Mouse (Mus musculus) lung, embryonic 15.5 days (tissue): ENCODE results near the gene Klrc2. TPM values are rescaled to one million over a fixed set of nuclear protein-coding genes. Genes with fewer than 3 reads are reported as not detected.
"Not testable (repeated sequence)": the region's sequence is repeated elsewhere in the genome, so short reads cannot be mapped to it uniquely, and the experiment has no call there.

ENCODE experiments used
- ATAC-seq: fragments of 200-750 bp; cut with Nextera tagmentation; 2 replicates; pipeline ENCODE4 v1.8.0; 2017; ENCODE audit warnings: moderate number of reproducible peaks, borderline replicate concordance; ENCODE audit not compliant: low FRiP score, low TSS enrichment; ENCODE audit errors: extremely low read depth
- H3K27ac ChIP-seq: fragments of 300-500 bp; sonication (generic); 2 replicates; pipeline ENCODE4 v1.5.1; 2015; ENCODE audit warnings: moderate library complexity, mild to moderate bottlenecking, inconsistent platforms
- H3K27me3 ChIP-seq: fragments of 300-500 bp; sonication (generic); 2 replicates; pipeline ENCODE4 v1.6.1; 2015; ENCODE audit warnings: inconsistent platforms
- H3K36me3 ChIP-seq: fragments of 300-500 bp; sonication (generic); 2 replicates; pipeline ENCODE4 v1.6.1; 2015; ENCODE audit warnings: inconsistent platforms
- H3K4me1 ChIP-seq: fragments of 300-500 bp; sonication (generic); 2 replicates; pipeline ENCODE4 v1.6.1; 2015; ENCODE audit warnings: inconsistent platforms
- H3K4me2 ChIP-seq: fragments of 300-500 bp; sonication (generic); 2 replicates; pipeline ENCODE4 v1.6.1; 2015; ENCODE audit warnings: inconsistent platforms, mild to moderate bottlenecking, moderate library complexity
- H3K4me3 ChIP-seq: fragments of 300-500 bp; sonication (generic); 2 replicates; pipeline ENCODE4 v1.5.1; 2015; ENCODE audit warnings: mild to moderate bottlenecking, inconsistent platforms
- H3K9ac ChIP-seq: fragments of 300-500 bp; sonication (generic); 2 replicates; pipeline ENCODE4 v1.6.1; 2015; ENCODE audit warnings: inconsistent platforms
- H3K9me3 ChIP-seq: fragments of 300-500 bp; sonication (generic); 2 replicates; pipeline ENCODE4 v1.6.1; 2016; ENCODE audit warnings: inconsistent platforms
- WGBS: fragments of 180-500 bp; shearing (Covaris S2); methylation state at CpG from one replicate; pipeline ENCODE4 v1.1.7; 2015; 5-methylcytosine and 5-hydroxymethylcytosine counted together
- microRNA-seq: library from miRNA; unstranded; fragments of <30 nt; microRNA quantifications from one replicate; pipeline ENCODE4, GENCODE M21; 2016
- polyA plus RNA-seq: library from polyadenylated mRNA; unstranded; fragments of >200 nt; fragmentation: Nextera tagmentation; extraction: Ambion mirVana; gene quantifications from 2 replicates; pipeline ENCODE4 v1.2.1, GENCODE M21; 2015

Klrc2 gene
- 0.06 TPM in 1 of 2 replicates, not detected in the other for polyA plus RNA-seq

- not testable (repeated sequence) for H3K27me3 ChIP-seq, H3K4me2 ChIP-seq, ATAC-seq, H3K9me3 ChIP-seq, H3K4me3 ChIP-seq, H3K4me1 ChIP-seq, H3K36me3 ChIP-seq, H3K9ac ChIP-seq, H3K27ac ChIP-seq
- 71% methylated on average over 4 of the region's 4 CpGs for WGBS
Measured at GRCm38 (mm10) chr6:129660589-129660988, at the start of gene Klrc2. Gene Klrc2 (minus strand): TSS chr6:129660689.

GRCm38 (mm10) chr6:129691436-129691835, 30.9 kb upstream of the Klrc2 start:
- not testable (repeated sequence) for H3K27ac ChIP-seq, H3K36me3 ChIP-seq, H3K27me3 ChIP-seq, H3K4me1 ChIP-seq, H3K9me3 ChIP-seq, ATAC-seq, H3K9ac ChIP-seq, H3K4me2 ChIP-seq, H3K4me3 ChIP-seq
- WGBS: 58% methylated on average over 10 of the region's 10 CpGs

GRCm38 (mm10) chr6:129680379-129680778, 19.9 kb upstream of the Klrc2 start:
- H3K27ac ChIP-seq: no peak overlapping the region
- ATAC-seq: no peak
- no peaks in the 10 kb centered on the region for H3K36me3 ChIP-seq
- no peaks in the 10 kb centered on the region for H3K4me1 ChIP-seq
- WGBS: 39% methylated on average over 1 of the region's 1 CpGs
- H3K27me3 ChIP-seq: no peaks in the 10 kb centered on the region
- no peak overlapping the region for H3K4me2 ChIP-seq
- no peak overlapping the region for H3K4me3 ChIP-seq
- no peak overlapping the region for H3K9ac ChIP-seq
- H3K9me3 ChIP-seq: no peaks in the 10 kb centered on the region

- H3K27ac ChIP-seq: no peak within 1 kb of the TSS
- WGBS: 66% methylated on average over 3 of the region's 3 CpGs
Measured at GRCm38 (mm10) chr6:129678873-129679272, 18.4 kb upstream of the Klrc2 start, which contains the start of gene Klrc1. Gene Klrc1 (minus strand): TSS chr6:129678973.

GRCm38 (mm10) chr6:129661301-129661700, 812 bp upstream of the Klrc2 start:
- not testable (repeated sequence) for H3K4me1 ChIP-seq, H3K27ac ChIP-seq, H3K9ac ChIP-seq, H3K36me3 ChIP-seq, H3K9me3 ChIP-seq, ATAC-seq, H3K4me3 ChIP-seq, H3K27me3 ChIP-seq, H3K4me2 ChIP-seq
- WGBS: no CpG with 5 or more reads among the region's 3 CpGs

More at GRCm38 (mm10) chr6:129678873-129679272, 18.4 kb upstream of the Klrc2 start, which contains the start of gene Klrc1:
- no peak for ATAC-seq
- H3K4me1 ChIP-seq: no peaks in the 10 kb centered on the region
- no peaks in the 10 kb centered on the region for H3K9me3 ChIP-seq
- no peaks in the 10 kb centered on the region for H3K27me3 ChIP-seq
- H3K4me2 ChIP-seq: no peak within 1 kb of the TSS
- no peaks in the 10 kb centered on the region for H3K36me3 ChIP-seq
- H3K4me3 ChIP-seq: no peak within 1 kb of the TSS
- H3K9ac ChIP-seq: no peak within 1 kb of the TSS

- H3K36me3 ChIP-seq: not testable (repeated sequence)
Measured at GRCm38 (mm10) chr6:129644054-129644453, 16.4 kb downstream of the Klrc2 start.

GRCm38 (mm10) chr6:129643237-129643636, 17.3 kb downstream of the Klrc2 start, which contains the start of gene Klrc3:
Gene Klrc3 (minus strand): TSS chr6:129643337.
- WGBS: 80% methylated on average over 3 of the region's 3 CpGs
- H3K4me1 ChIP-seq, H3K9ac ChIP-seq, ATAC-seq, H3K4me2 ChIP-seq, H3K36me3 ChIP-seq, H3K27ac ChIP-seq, H3K27me3 ChIP-seq, H3K4me3 ChIP-seq, H3K9me3 ChIP-seq: not testable (repeated sequence)

More at GRCm38 (mm10) chr6:129644054-129644453, 16.4 kb downstream of the Klrc2 start:
- not testable (repeated sequence) for H3K9ac ChIP-seq, ATAC-seq, H3K9me3 ChIP-seq, H3K27ac ChIP-seq, H3K4me1 ChIP-seq, H3K4me3 ChIP-seq, H3K27me3 ChIP-seq, H3K4me2 ChIP-seq
- WGBS: 60% methylated on average over 1 of the region's 3 CpGs

- H3K4me2 ChIP-seq, H3K27ac ChIP-seq, H3K36me3 ChIP-seq, ATAC-seq, H3K4me3 ChIP-seq, H3K9me3 ChIP-seq, H3K4me1 ChIP-seq, H3K9ac ChIP-seq, H3K27me3 ChIP-seq: not testable (repeated sequence)
- 88% methylated on average over 2 of the region's 2 CpGs for WGBS
Measured at GRCm38 (mm10) chr6:129631046-129631445, 29.4 kb downstream of the Klrc2 start.

- Histone ChIP-seq H3K4me3 (no peak within 1 kb of the TSS), H3K27me3 (no peaks in the 10 kb centered on the region), H3K4me2 (no peak within 1 kb of the TSS), H3K36me3 (no peaks in the 10 kb centered on the region), H3K9me3 (no peaks in the 10 kb centered on the region), H3K27ac (no peak within 1 kb of the TSS), H3K9ac (no peak within 1 kb of the TSS), H3K4me1 (no peaks in the 10 kb centered on the region)
- no peak for ATAC-seq
- 67% methylated on average over 4 of the region's 4 CpGs for WGBS
Measured at GRCm38 (mm10) chr6:129623735-129624134, 36.8 kb downstream of the Klrc2 start, which contains the start of gene Klrk1. Gene Klrk1 (minus strand): TSS chr6:129623864.

- Histone ChIP-seq H3K27me3 (no peaks in the 10 kb centered on the region), H3K4me3 (no peak overlapping the region), H3K27ac (no peak overlapping the region), H3K36me3 (no peaks in the 10 kb centered on the region), H3K9me3 (no peaks in the 10 kb centered on the region), H3K4me2 (no peak overlapping the region), H3K9ac (no peak overlapping the region), H3K4me1 (no peaks in the 10 kb centered on the region)
- no peak for ATAC-seq
Measured at GRCm38 (mm10) chr6:129608372-129608771, 52.1 kb downstream of the Klrc2 start.

Small RNA genes within 50 kb of the gene (microRNA-seq; reads per million reads assigned to microRNA genes)
- gene Mir680-1: not detected

Other genes starting within 250 kb of the Klrc2 start
- gene Clec1a, start 208.7 kb downstream of the Klrc2 start, polyA plus RNA-seq: 25.0 and 27.8 TPM in 2 replicates
- 0.15 TPM in 1 of 2 replicates, not detected in the other for gene Olr1, start 153.5 kb downstream of the Klrc2 start, polyA plus RNA-seq
- gene Tmem52b, start 148.1 kb downstream of the Klrc2 start, polyA plus RNA-seq: 0.19 and 0.27 TPM in 2 replicates
- gene Gabarapl1, start 127.5 kb downstream of the Klrc2 start, polyA plus RNA-seq: 47.0 and 48.2 TPM in 2 replicates
- not detected in 2 replicates for gene Klre1, start 82.8 kb downstream of the Klrc2 start, polyA plus RNA-seq
- gene Klrd1, start 68.9 kb downstream of the Klrc2 start, polyA plus RNA-seq: 0.55 TPM in 1 of 2 replicates, not detected in the other
- gene Klrk1, start 36.8 kb downstream of the Klrc2 start, polyA plus RNA-seq: 0.10 and 0.34 TPM in 2 replicates
- not detected in 2 replicates for gene Klrc3, start 17.4 kb downstream of the Klrc2 start, polyA plus RNA-seq
- 0.35 TPM in 1 of 2 replicates, not detected in the other for gene Klrc1, start 18.3 kb upstream of the Klrc2 start, polyA plus RNA-seq
- gene Klri1, start 56.4 kb upstream of the Klrc2 start, polyA plus RNA-seq: not detected in 2 replicates
- not detected in 2 replicates for gene Klri2, start 79.8 kb upstream of the Klrc2 start, polyA plus RNA-seq
- gene Gm156, start 123.6 kb upstream of the Klrc2 start, polyA plus RNA-seq: not detected in 2 replicates
- gene Gm17631, start 202.0 kb upstream of the Klrc2 start, polyA plus RNA-seq: not detected in 2 replicates
- gene Klra17, start 216.0 kb upstream of the Klrc2 start, polyA plus RNA-seq: not detected in 2 replicates